Mouse (Mus musculus) A20 (cell line): ENCODE results near the gene Rela.
"Not testable (repeated sequence)": the region's sequence is repeated elsewhere in the genome, so short reads cannot be mapped to it uniquely, and the experiment has no call there.

ENCODE experiments used
- DNase-seq: peaks from one replicate; pipeline ENCODE4 v3.0.0-alpha.2; 2011; ENCODE audit warnings: low read depth, low spot score

The Rela gene

DNA sequence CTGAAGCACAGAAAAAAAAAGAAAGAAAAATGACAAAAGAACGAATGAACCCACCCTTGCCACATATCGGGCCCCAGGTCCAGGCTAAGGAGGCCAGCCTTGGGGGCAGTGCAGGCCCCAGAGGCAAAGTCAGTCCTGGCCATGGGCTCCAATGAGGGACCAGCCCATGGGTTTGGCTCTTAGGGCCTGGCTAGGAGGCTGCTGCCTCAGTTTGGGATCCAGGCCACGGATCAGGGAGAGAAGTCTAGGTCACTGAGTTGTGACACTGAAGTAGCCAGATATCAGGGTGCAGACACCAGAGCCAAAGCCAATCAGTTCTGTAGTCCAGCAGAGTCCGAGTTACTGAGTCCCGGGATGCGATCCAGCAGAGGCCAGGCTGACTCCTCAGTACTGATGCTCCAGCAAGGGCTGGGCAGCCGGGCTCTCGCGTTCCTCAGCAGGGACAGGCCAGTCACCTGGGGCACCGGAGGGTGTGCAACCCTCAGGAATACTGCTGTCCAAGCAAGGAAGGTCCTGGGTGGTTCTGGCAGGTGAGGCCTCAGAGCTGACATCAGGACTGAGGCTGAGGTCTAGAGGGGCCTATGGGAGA lies 27.5 kb downstream of the Rela start:
- DNase-seq = no peak

- DNase-seq = no peak
Measured at GRCm38 (mm10) chr19:5665465-5665864, 28.2 kb downstream of the Rela start.

GRCm38 (mm10) chr19:5666386-5666785 lies 29.1 kb downstream of the Rela start:
- DNase-seq = no peak

- no peak for DNase-seq
Measured at GRCm38 (mm10) chr19:5668372-5668771, 31.1 kb downstream of the Rela start.

GRCm38 (mm10) chr19:5680432-5680831 lies 43.1 kb downstream of the Rela start:
- DNase-seq = no peak

GRCm38 (mm10) chr19:5684236-5684635 lies 47.0 kb downstream of the Rela start:
- no peak for DNase-seq

GRCm38 (mm10) chr19:5684985-5685384 lies 47.7 kb downstream of the Rela start:
- DNase-seq = no peak

DNA sequence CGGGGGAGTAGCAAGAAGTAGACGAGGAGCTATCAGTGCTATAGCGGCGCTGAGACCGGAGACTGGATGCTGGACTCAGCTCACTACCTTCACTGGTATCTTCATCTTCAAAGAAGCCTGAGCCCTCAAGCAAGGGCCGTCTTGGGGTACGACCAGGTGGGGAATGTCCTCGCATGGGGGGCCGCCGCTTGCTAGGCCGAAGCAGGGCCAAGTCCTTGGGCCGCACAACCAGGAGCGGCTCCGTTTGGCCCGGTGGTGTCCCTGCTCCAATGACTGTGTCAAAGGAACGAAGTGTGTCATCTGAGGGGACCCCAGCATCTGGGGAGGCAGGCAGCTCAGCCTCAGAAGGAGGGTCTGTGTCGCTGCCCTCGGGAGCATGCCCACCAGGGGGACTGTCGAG lies 48.1 kb downstream of the Rela start:
- DNase-seq = no peak

GRCm38 (mm10) chr19:5685861-5686260 lies 48.6 kb downstream of the Rela start:
- DNase-seq = no peak

DNA sequence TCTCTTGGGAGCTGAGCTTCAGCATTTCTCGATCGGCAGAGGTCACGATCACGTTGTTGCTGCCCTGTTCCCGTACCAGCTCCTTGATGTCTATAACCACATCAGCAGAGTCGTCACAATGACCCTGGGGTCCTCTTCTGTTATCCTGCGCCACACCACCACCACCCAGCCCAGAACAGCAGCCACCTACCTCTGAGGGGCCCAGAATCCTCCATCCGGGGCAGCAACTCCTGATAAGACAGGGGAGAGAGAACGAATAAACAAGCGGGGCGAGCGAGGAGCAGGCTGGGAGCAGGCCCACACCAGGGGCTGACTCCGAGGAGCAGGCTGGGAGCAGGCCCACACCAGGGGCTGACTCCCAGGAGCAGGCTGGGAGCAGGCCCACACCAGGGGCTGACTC lies 49.2 kb downstream of the Rela start:
- no peak for DNase-seq

- not testable (repeated sequence) for DNase-seq
Measured at GRCm38 (mm10) chr19:5686954-5687353, 49.7 kb downstream of the Rela start.

DNA sequence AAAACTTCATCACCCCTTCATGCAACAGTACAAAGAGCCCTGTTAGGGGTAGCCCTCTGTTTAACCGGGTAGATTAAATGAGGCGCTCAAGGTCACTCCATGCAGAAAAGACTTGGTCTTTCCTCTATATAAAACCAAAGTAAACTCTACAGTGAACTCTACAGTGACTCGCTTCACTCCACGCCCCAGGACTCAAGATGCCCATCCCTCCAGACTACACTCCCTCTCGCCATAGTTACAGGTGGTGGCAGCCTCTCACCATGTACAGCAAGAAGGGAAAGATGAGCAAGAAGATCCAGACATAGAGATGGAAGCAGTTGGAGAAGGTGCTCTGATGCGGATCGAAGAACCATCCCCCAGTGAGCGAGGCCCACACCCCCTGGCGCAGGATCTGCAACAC lies 50.5 kb downstream of the Rela start:
- DNase-seq = peak; percentile 40

- DNase-seq = peak; percentile 99
Measured at GRCm38 (mm10) chr19:5688200-5689087, 51.2 kb downstream of the Rela start, which contains the start of the genes Map3k11 and Pcnx3. Gene Map3k11 (plus strand): TSS chr19:5688742. Gene Pcnx3 (minus strand): TSS chr19:5688908.

DNA sequence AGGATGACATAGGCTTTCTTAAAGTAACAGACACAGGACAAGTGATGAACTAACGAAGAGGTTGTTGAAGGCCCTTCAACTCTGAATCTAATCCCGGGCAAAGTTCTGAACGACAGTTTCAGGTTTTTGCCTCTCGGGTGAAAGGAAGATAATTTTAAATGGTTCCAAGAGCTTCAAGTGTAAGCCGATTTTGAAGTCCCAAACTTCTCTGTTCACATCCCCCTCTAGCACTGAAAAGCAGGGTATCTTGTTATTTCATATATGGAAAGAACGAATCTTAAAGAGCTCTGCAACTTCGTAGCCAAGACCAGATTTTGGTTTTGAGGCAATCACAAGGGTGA lies 51.8 kb downstream of the Rela start:
- no peak for DNase-seq

DNA sequence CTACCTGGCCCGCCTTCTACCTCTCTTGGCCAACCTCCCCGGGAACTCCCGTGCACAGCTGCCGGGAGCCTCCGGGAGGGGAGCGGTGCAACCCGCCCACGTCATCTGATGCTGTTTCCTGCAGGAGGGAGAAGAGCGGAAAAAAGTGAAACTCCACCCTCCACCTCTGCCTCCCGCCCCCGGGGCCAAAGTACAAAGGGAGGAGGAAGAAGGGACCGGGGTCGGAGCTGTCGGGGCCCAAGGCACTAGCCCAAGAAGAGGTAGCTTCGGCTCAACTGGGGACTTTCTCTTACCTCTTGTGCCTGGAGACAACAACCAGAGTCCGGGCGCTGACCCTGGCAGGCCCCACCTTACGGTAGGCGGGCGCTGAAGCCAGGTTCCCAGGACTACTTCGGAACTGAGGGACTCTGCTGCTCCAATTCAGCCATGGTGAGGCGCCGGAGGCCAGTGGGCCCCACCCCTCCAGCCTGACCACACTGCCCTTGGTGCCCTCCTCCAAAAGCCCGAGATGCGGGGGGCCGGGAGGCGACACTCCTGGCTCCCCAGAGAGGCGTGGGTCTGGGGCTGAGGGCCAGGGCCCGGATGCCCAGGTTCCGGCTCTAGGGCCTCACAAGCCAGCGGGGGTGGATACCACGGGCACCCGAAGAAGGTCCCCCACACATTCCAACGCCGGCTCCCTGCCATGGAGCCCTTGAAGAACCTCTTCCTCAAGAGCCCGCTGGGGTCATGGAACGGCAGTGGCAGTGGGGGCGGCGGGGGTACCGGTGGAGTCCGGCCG lies 52.5 kb downstream of the Rela start:
- DNase-seq = peak; percentile 91

DNA sequence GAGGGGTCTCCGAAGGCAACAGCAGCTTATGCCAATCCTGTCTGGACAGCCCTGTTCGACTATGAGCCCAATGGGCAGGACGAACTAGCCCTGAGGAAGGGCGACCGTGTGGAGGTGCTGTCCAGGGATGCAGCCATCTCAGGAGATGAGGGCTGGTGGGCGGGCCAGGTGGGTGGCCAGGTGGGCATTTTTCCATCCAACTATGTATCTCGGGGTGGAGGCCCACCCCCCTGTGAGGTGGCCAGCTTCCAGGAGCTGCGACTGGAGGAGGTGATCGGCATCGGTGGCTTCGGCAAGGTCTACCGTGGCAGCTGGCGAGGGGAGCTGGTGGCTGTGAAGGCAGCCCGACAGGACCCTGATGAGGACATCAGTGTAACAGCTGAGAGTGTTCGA lies 53.1 kb downstream of the Rela start:
- DNase-seq = no peak

DNA sequence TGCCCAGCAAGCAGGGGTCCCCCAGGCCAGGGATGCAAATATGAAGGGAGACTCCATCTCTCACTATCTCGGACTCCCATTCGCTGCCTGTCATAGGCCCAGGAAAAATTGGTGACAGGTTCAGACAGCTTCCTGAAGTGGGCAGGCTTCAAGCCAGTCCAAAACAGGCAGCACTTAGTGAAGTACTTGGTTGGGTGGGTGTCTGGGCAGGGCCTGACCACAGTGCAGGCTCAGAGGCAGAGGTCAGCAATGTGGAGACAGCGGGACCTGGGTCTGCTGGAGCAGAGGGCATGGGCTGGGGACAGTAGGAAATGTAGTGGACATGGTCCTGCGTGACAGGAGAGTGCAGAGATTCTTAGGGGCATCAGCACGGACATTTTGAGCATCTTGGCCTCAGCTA lies 54.3 kb downstream of the Rela start:
- DNase-seq = no peak

DNA sequence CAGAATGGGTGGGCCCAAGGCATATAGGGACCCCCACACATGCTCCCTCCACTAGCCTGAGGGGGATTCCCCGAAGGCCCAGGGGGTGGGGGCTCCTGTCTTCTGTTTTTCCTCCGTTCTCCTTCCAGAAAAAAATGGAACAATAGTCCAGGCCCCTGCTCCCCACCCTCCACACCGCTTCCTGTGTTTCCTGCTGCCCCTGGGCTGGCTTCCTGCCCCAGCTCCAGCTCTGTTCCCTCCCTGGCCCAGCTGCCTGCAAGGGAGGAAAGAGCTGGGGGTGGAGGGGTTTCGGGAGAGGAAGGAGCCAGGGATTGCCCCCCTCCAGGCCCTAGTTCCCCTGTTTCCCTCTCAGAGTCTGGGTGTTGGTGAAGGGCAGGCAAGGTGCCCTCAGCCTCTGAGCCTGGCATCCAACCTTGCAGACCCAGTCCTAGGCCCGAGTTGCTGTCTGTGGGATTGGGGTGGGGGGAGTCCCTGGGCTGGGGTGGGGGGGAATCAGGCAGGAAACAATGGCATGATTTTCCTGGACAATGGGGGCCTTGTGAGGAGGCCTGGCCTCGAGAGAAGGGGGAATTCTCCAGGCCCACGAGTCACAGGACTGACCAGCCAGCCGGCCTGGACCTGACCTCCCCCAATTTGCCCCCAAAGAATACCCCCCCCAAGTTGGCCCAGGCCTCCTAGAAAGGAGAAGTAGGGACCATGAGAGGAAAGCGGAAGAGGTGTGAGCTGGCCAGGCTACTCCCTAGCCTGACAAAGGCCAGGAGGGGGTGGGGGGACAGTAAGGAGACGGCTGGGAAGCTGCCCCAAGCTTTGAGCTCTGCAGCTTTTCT lies 55.0 kb downstream of the Rela start:
- no peak for DNase-seq

DNA sequence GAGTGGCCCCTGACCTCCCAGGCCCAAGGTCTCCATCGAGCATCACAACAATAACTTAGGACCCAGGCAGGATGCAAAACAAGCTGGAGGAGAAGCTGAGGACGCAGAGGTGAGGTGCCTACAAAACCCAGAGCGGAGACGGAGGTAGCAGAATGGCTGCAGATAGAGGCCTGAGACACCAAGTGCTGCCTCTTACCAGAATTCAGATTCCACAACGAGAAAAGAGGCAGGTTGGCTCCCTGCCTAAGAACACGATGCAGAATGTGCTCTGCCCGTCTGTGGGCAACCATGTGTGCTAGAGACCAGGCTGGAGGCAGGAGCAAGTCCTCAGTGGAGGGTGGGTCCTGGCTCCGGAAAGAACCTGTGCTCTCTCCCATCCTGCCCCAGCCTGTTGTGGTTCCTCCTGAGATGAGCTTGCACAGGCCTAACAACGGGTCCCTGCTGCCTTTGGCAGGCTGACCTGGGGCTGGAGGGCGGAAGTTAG lies 55.7 kb downstream of the Rela start:
- no peak for DNase-seq

- DNase-seq = no peak
Measured at GRCm38 (mm10) chr19:5693801-5694200, 56.5 kb downstream of the Rela start.

DNA sequence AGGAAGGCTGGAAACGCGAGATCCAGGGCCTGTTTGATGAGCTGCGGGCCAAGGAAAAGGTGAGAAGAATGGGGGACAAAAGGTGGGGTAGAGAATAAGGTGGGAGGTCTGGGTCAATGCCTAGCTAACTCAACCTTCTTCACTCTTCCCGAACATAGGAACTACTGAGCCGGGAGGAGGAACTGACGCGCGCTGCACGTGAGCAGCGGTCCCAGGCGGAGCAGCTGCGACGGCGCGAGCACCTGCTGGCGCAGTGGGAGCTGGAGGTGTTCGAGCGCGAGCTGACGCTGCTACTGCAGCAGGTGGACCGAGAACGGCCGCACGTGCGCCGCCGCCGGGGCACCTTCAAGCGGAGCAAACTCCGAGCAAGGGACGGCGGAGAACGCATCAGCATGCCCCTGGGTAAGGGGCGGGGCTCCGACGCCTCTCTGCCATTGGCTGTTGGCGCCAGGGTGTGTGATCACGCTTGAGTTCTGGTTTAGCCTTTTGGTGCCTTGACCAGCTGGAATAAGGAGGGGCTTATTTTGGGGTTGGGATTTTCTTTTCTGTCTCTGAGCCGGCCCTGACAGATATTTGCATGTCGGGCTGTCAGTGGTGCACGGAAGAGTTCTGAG lies 58.7 kb downstream of the Rela start:
- no peak for DNase-seq
